Mouse (Mus musculus): ENCODE measurements around the gene Cdk18. TPM values are rescaled to one million over a fixed set of nuclear protein-coding genes. Genes with fewer than 3 reads are reported as not detected.

Cdk18 gene
- polyA plus RNA-seq, 1 experiment from 2014 or later = 3.9 TPM

DNA sequence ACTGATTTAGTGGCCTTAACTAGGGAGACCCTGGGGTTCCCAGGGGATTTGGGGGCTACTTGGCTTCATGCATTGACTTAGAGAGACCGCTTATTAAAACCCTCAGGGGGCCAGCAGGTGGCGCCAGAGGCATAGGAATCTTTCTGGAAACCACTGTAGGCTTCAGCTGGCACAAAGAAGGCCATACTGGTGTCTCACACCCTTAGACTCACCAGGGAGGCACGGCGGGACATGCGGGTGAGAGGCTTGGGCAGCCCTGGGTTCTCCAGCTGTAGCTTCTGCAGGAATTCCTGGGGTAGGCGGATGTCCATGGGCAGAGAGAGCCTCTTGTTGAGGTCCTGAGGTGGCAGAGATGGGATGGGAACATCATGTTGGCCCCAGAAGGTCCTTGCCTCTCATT lies 18.2 kb downstream of the Cdk18 start:
- Histone ChIP-seq H3K36me3 (ENCODE audit: control insufficient read depth, insufficient read depth, low read length) (no peaks in the 10 kb centered on the region), H3K4me3 (ENCODE audit: low read depth, low read length) (no peak overlapping the region), H3K27ac (replicated peaks; ENCODE audit: low read depth, low read length) (no peak overlapping the region), H3K9ac (ENCODE audit: low read length) (no peak overlapping the region), H3K4me1 (ENCODE audit: control insufficient read depth, insufficient read depth, low read length) (peaks cover 3% of the 10 kb centered on the region; the same call in 1 of the 2 replicates), H3K9me3 (ENCODE audit: control insufficient read depth, low read length) (no peaks in the 10 kb centered on the region), H3K4me2 (ENCODE audit: low read depth, severe bottlenecking) (no peak overlapping the region), H3K27me3 (ENCODE audit: control insufficient read depth, insufficient read depth, low read length) (no peaks in the 10 kb centered on the region)
- DNase-seq (ENCODE audit: low spot score) = peak; percentile 92
- ATAC-seq (ENCODE audit: insufficient number of reproducible peaks, low FRiP score, low TSS enrichment, low read depth) = 0 out of 2 replicates have a peak, but pooled peaks have one; percentile 21
- WGBS = 31% methylated on average over 6 of the region's 6 CpGs

DNA sequence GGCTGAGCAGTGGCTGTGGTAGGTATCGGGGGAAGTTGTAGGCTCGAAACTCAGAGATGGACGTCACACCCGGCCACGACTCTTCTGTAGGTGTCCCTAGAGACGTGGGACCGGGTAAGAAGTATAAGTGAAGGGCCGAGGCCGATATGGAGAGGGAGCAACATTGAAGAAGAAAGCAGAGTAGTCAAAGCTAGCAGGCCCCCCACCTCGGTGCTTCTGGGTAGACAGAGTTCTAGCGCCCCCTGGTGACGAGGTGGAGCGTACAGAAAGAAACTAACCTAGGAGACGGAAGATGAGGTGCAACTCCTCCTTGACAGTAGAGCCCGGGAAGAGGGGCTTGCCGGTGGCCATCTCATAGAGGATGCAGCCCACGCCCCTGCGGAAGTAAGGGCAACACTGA lies 22.9 kb downstream of the Cdk18 start:
- Histone ChIP-seq H3K27me3 (ENCODE audit: control insufficient read depth, insufficient read depth, low read length) (no peaks in the 10 kb centered on the region), H3K4me2 (ENCODE audit: low read depth, severe bottlenecking) (no peak overlapping the region), H3K27ac (replicated peaks; ENCODE audit: low read depth, low read length) (no peak overlapping the region), H3K9ac (ENCODE audit: low read length) (no peak overlapping the region), H3K9me3 (ENCODE audit: control insufficient read depth, low read length) (no peaks in the 10 kb centered on the region), H3K36me3 (ENCODE audit: control insufficient read depth, insufficient read depth, low read length) (no peaks in the 10 kb centered on the region), H3K4me1 (ENCODE audit: control insufficient read depth, insufficient read depth, low read length) (no peaks in the 10 kb centered on the region), H3K4me3 (ENCODE audit: low read depth, low read length) (no peak overlapping the region)
- 41% methylated on average over 18 of the region's 18 CpGs for WGBS
- ATAC-seq (ENCODE audit: insufficient number of reproducible peaks, low FRiP score, low TSS enrichment, low read depth) = no peak
- peak; percentile 82 for DNase-seq (ENCODE audit: low spot score)

DNA sequence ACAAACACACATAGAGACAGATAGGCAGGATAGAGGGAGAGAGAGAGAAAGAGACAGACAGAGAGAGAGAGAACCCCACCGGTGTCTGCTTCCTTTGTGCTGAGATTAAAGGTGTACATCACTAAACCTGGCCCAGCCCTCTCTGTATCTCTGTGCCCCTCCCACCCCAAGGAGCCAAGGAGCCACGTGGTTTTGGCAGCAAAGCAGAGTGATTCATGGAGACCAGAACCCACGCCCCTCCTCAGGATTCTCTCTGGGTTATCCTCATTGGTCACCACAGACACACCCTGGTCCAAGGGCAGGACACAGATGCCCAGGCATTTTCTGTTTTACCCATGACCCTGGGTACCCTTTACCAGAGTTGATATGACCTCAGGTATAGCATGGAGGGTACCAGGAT lies 26.4 kb downstream of the Cdk18 start:
- no peak for ATAC-seq (ENCODE audit: insufficient number of reproducible peaks, low FRiP score, low TSS enrichment, low read depth)
- no peak overlapping the region for H3K27ac ChIP-seq (replicated peaks; ENCODE audit: low read depth, low read length)
- no peaks in the 10 kb centered on the region for H3K9me3 ChIP-seq (ENCODE audit: control insufficient read depth, low read length)
- DNase-seq (ENCODE audit: low spot score) = no peak
- H3K4me2 ChIP-seq (ENCODE audit: low read depth, severe bottlenecking) = no peak overlapping the region
- H3K9ac ChIP-seq (ENCODE audit: low read length) = no peak overlapping the region
- 58% methylated on average over 3 of the region's 3 CpGs for WGBS
- H3K36me3 ChIP-seq (ENCODE audit: control insufficient read depth, insufficient read depth, low read length) = no peaks in the 10 kb centered on the region
- H3K4me3 ChIP-seq (ENCODE audit: low read depth, low read length) = no peak overlapping the region
- no peaks in the 10 kb centered on the region for H3K27me3 ChIP-seq (ENCODE audit: control insufficient read depth, insufficient read depth, low read length)
- no peaks in the 10 kb centered on the region for H3K4me1 ChIP-seq (ENCODE audit: control insufficient read depth, insufficient read depth, low read length)

DNA sequence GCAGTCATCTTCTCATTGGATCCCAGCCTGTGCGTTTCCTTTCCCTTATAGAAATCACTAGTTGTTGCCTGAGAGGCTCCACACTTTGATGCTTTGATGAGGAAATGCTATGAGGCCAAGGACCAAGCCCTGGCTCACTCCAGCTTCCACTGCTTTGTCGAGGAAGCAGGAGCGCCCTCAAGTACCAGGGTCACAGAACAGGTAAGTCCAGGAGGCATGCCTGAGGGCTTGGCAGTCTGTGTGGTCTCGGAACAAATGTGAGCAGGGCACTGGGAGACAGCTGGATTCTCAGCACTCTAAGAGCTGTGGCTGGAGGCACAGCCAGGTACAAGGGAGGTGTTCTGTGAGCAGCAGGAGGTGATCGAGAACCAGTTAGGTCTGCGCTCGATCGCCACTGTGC lies 27.1 kb downstream of the Cdk18 start:
- Histone ChIP-seq H3K4me1 (ENCODE audit: control insufficient read depth, insufficient read depth, low read length) (no peaks in the 10 kb centered on the region), H3K9ac (ENCODE audit: low read length) (no peak overlapping the region), H3K36me3 (ENCODE audit: control insufficient read depth, insufficient read depth, low read length) (no peaks in the 10 kb centered on the region), H3K4me2 (ENCODE audit: low read depth, severe bottlenecking) (no peak overlapping the region), H3K9me3 (ENCODE audit: control insufficient read depth, low read length) (no peaks in the 10 kb centered on the region), H3K4me3 (ENCODE audit: low read depth, low read length) (no peak overlapping the region), H3K27ac (replicated peaks; ENCODE audit: low read depth, low read length) (no peak overlapping the region), H3K27me3 (ENCODE audit: control insufficient read depth, insufficient read depth, low read length) (no peaks in the 10 kb centered on the region)
- no peak for ATAC-seq (ENCODE audit: insufficient number of reproducible peaks, low FRiP score, low TSS enrichment, low read depth)
- WGBS = 77% methylated on average over 8 of the region's 8 CpGs
- DNase-seq (ENCODE audit: low spot score) = no peak

DNA sequence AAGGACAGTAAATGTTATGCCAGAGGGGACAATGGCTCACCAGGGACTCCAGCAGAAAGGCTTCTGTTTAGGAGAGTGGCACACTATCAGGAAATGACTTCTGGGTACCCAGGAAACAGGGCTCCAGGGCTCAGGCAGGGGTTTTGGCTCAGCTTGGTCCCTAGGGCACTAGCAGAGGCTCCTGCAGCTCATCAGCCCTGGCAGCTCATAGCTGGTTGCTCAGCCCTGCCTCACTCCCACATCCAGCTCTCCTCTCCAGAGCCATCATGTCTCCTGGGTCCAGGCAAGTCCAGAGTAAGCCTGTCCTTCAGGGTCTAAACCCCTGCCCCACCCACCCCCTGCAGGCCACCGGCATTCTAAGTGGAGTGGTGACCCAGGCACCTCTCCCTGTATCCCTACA lies 28.1 kb downstream of the Cdk18 start:
- Histone ChIP-seq H3K27me3 (ENCODE audit: control insufficient read depth, insufficient read depth, low read length) (no peaks in the 10 kb centered on the region), H3K27ac (replicated peaks; ENCODE audit: low read depth, low read length) (no peak overlapping the region), H3K36me3 (ENCODE audit: control insufficient read depth, insufficient read depth, low read length) (no peaks in the 10 kb centered on the region), H3K9ac (ENCODE audit: low read length) (no peak overlapping the region), H3K4me1 (ENCODE audit: control insufficient read depth, insufficient read depth, low read length) (no peaks in the 10 kb centered on the region), H3K4me2 (ENCODE audit: low read depth, severe bottlenecking) (no peak overlapping the region), H3K4me3 (ENCODE audit: low read depth, low read length) (no peak overlapping the region), H3K9me3 (ENCODE audit: control insufficient read depth, low read length) (no peaks in the 10 kb centered on the region)
- ATAC-seq (ENCODE audit: insufficient number of reproducible peaks, low FRiP score, low TSS enrichment, low read depth) = no peak
- WGBS = 69% methylated on average over 1 of the region's 1 CpGs
- DNase-seq (ENCODE audit: low spot score) = no peak

DNA sequence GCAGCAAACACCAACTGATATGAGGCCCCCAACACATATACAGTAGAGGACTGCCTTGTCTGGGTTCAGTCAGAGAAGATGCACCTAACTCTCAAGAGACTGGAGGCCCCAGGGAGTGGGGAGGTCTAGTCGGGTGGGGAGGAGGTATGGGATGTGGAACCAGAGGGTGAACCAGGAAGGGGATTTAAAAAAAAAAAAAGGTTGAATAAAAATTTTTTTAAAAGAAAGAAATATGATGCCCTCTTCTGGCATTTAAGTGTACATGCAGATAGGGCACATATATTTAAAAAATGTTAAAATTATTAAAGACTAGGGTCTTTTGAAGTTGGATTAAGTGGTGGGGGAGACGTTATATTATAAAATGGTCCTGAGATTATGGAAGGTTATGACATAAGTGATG lies 30.1 kb downstream of the Cdk18 start:
- Histone ChIP-seq H3K4me1 (ENCODE audit: control insufficient read depth, insufficient read depth, low read length) (no peaks in the 10 kb centered on the region), H3K27me3 (ENCODE audit: control insufficient read depth, insufficient read depth, low read length) (no peaks in the 10 kb centered on the region), H3K27ac (replicated peaks; ENCODE audit: low read depth, low read length) (no peak overlapping the region), H3K9ac (ENCODE audit: low read length) (no peak overlapping the region), H3K36me3 (ENCODE audit: control insufficient read depth, insufficient read depth, low read length) (no peaks in the 10 kb centered on the region), H3K4me3 (ENCODE audit: low read depth, low read length) (no peak overlapping the region), H3K4me2 (ENCODE audit: low read depth, severe bottlenecking) (no peak overlapping the region), H3K9me3 (ENCODE audit: control insufficient read depth, low read length) (no peaks in the 10 kb centered on the region)
- 70% methylated on average over 2 of the region's 2 CpGs for WGBS
- ATAC-seq (ENCODE audit: insufficient number of reproducible peaks, low FRiP score, low TSS enrichment, low read depth) (no peak), DNase-seq (ENCODE audit: low spot score) (no peak)

DNA sequence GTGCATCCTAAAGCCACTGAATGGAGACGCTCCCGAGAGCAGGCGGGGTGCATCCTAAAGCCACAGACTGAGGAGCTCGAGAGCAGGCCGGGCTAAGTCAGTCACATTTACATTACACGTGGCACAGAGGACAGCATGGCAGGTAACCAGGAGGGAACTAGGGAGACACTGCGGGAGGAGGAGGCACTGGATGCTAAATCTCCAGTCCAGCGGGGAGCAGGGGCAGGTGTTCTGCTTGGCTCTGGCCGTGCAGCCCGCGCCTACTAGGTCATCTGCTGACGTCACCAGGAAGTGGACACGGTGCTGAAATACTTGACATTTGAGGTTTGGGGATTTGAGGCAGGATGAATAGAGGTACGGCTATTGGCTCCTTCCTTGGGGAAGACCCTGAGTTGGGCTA lies 35.1 kb downstream of the Cdk18 start:
- WGBS = 67% methylated on average over 14 of the region's 14 CpGs
- DNase-seq (ENCODE audit: low spot score) (no peak), ATAC-seq (ENCODE audit: insufficient number of reproducible peaks, low FRiP score, low TSS enrichment, low read depth) (no peak)
- Histone ChIP-seq H3K27ac (replicated peaks; ENCODE audit: low read depth, low read length) (no peak overlapping the region), H3K4me2 (ENCODE audit: low read depth, severe bottlenecking) (no peak overlapping the region), H3K36me3 (ENCODE audit: control insufficient read depth, insufficient read depth, low read length) (no peaks in the 10 kb centered on the region), H3K9ac (ENCODE audit: low read length) (no peak overlapping the region), H3K4me3 (ENCODE audit: low read depth, low read length) (no peak overlapping the region), H3K4me1 (ENCODE audit: control insufficient read depth, insufficient read depth, low read length) (0 out of 2 replicates have a peak, but pooled peaks cover 2% of the 10 kb centered on the region), H3K9me3 (ENCODE audit: control insufficient read depth, low read length) (no peaks in the 10 kb centered on the region), H3K27me3 (ENCODE audit: control insufficient read depth, insufficient read depth, low read length) (no peaks in the 10 kb centered on the region)

DNA sequence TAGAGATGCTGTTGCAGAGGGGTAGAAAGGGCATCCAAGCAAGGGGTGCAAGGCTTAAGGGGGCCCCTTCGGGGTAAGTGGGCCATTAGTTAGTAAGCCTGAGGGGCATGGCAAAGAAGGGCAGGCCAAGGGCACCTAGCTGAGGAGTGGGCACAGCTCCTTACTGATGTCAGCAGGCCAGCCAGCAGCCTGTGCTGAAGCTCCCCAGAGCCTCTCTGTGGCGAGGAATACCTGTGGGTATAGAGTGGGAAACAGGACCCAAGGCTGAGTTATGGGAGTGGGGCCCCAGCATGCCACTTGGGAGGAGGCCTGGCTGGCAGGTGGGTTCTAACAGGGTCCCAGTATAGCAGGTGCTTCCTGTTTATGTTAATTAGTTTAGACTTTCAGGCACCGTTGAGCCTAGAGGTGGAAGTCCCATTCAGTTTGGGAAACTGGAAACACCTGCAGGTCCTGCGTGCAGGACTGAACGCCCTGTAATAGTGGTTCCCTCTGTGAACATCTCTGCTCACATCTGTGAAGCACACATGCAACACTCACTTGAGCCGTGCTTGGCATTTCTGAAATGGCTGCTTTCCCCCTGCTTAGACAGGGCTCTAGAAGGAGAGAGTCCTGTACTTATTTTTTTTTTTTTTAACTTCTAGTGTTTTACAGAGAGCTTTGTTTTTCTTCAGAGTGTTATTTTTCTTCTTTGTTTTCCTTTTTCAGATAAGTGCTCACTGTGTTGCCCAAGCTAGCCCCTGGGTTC lies 37.4 kb downstream of the Cdk18 start:
- H3K36me3 ChIP-seq (ENCODE audit: control insufficient read depth, insufficient read depth, low read length) = no peaks in the 10 kb centered on the region
- H3K27ac ChIP-seq (replicated peaks; ENCODE audit: low read depth, low read length) = no peak overlapping the region
- no peak overlapping the region for H3K4me3 ChIP-seq (ENCODE audit: low read depth, low read length)
- H3K4me2 ChIP-seq (ENCODE audit: low read depth, severe bottlenecking) = no peak overlapping the region
- ATAC-seq (ENCODE audit: insufficient number of reproducible peaks, low FRiP score, low TSS enrichment, low read depth) (0 out of 2 replicates have a peak, but pooled peaks have one; percentile 52), DNase-seq (ENCODE audit: low spot score) (no peak)
- H3K4me1 ChIP-seq (ENCODE audit: control insufficient read depth, insufficient read depth, low read length) = 0 out of 2 replicates have a peak, but pooled peaks cover 2% of the 10 kb centered on the region
- H3K27me3 ChIP-seq (ENCODE audit: control insufficient read depth, insufficient read depth, low read length) = no peaks in the 10 kb centered on the region
- 65% methylated on average over 6 of the region's 6 CpGs for WGBS
- no peak overlapping the region for H3K9ac ChIP-seq (ENCODE audit: low read length)
- no peaks in the 10 kb centered on the region for H3K9me3 ChIP-seq (ENCODE audit: control insufficient read depth, low read length)

DNA sequence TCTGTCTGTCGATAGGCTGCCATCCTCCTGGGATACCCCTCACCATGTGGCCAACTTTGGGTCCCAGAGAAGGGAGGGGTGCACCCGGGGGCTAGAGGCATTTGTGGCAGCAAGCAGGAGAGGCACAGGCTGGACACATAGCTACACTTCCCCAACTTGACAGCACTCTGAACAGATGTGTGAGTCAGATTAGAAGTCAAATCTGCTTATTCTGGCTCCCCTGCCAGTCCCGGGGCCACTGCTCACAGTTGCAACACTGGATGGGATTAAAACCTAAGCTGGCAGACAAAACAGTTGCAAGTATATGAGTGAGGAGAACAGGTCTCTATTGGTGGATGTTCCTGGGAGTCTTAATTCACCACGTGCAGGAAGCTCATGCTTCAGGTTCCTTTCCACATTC lies 39.7 kb downstream of the Cdk18 start:
- Histone ChIP-seq H3K27me3 (ENCODE audit: control insufficient read depth, insufficient read depth, low read length) (no peaks in the 10 kb centered on the region), H3K4me3 (ENCODE audit: low read depth, low read length) (no peak overlapping the region), H3K4me2 (ENCODE audit: low read depth, severe bottlenecking) (no peak overlapping the region), H3K4me1 (ENCODE audit: control insufficient read depth, insufficient read depth, low read length) (0 out of 2 replicates have a peak, but pooled peaks cover 2% of the 10 kb centered on the region), H3K9ac (ENCODE audit: low read length) (no peak overlapping the region), H3K36me3 (ENCODE audit: control insufficient read depth, insufficient read depth, low read length) (no peaks in the 10 kb centered on the region), H3K9me3 (ENCODE audit: control insufficient read depth, low read length) (no peaks in the 10 kb centered on the region), H3K27ac (replicated peaks; ENCODE audit: low read depth, low read length) (no peak overlapping the region)
- DNase-seq (ENCODE audit: low spot score) = no peak
- no peak for ATAC-seq (ENCODE audit: insufficient number of reproducible peaks, low FRiP score, low TSS enrichment, low read depth)
- 78% methylated on average over 4 of the region's 4 CpGs for WGBS
